26 mouse cellular contexts compared by ENCODE assay signal in genomic region chr16:40549663-40550062, GRCm38 (mm10).
"Had no signal": no experiment of that assay in that cellular context is flagged by ENCODE, and none has a peak within 500 bp of the region (broad histone marks: within the 10 kb centered on the region; RNA-seq: fewer than 3 reads in every experiment).

No protein-coding gene starts in this region.

- H3K27ac ChIP-seq: embryonic facial prominence, embryonic 10.5 days; embryonic facial prominence, embryonic 12.5 days; embryonic facial prominence, embryonic 13.5 days; embryonic facial prominence, embryonic 15.5 days; forebrain, embryonic 12.5 days; forebrain, embryonic 15.5 days; gastrocnemius, adult 2 months; heart, adult 2 months; heart, embryonic 10.5 days had no signal

- DNase-seq: cerebellum, adult 8-10 months; cerebellum, adult 9-10 months; cerebellum, adult 9-11 months; cerebellum, postnatal 10 days; cerebellum, postnatal 14 days; cerebellum, postnatal 25 days; cerebellum, postnatal 36 days; embryo, embryonic 11 days; forebrain, postnatal 0 days; gastrocnemius, adult 2 months; gastrocnemius, postnatal 14 days; gastrocnemius, postnatal 25 days; gastrocnemius, postnatal 36 days; heart, adult 11 months; heart, adult 18-20 months; heart, adult 2 months had no signal

- H3K4me1 ChIP-seq: embryonic facial prominence, embryonic 10.5 days; embryonic facial prominence, embryonic 12.5 days; embryonic facial prominence, embryonic 13.5 days; embryonic facial prominence, embryonic 15.5 days; forebrain, embryonic 12.5 days; heart, embryonic 10.5 days; heart, embryonic 12.5 days had no signal

- H3K9me3 ChIP-seq: embryonic facial prominence, embryonic 10.5 days; embryonic facial prominence, embryonic 12.5 days; embryonic facial prominence, embryonic 13.5 days; embryonic facial prominence, embryonic 15.5 days; forebrain, embryonic 12.5 days; forebrain, embryonic 15.5 days; heart, embryonic 10.5 days; heart, embryonic 12.5 days had no signal

- H3K27me3 ChIP-seq: embryonic facial prominence, embryonic 12.5 days; embryonic facial prominence, embryonic 13.5 days; embryonic facial prominence, embryonic 15.5 days; forebrain, embryonic 12.5 days; forebrain, embryonic 15.5 days; heart, embryonic 12.5 days had no signal

- H3K4me3 ChIP-seq: embryonic facial prominence, embryonic 10.5 days; embryonic facial prominence, embryonic 12.5 days; embryonic facial prominence, embryonic 13.5 days; embryonic facial prominence, embryonic 15.5 days; erythroblast, embryonic 14.5 days; forebrain, embryonic 12.5 days; forebrain, embryonic 15.5 days; gastrocnemius, adult 2 months; heart, adult 2 months; heart, embryonic 10.5 days; heart, embryonic 12.5 days had no signal

- ATAC-seq: forebrain, embryonic 15.5 days; forebrain, postnatal 0 days had no signal

- H3K4me2 ChIP-seq: embryonic facial prominence, embryonic 12.5 days; embryonic facial prominence, embryonic 13.5 days; embryonic facial prominence, embryonic 15.5 days; forebrain, embryonic 12.5 days; forebrain, embryonic 15.5 days; heart, embryonic 11.5 days; heart, embryonic 12.5 days had no signal

- H3K9ac ChIP-seq: embryonic facial prominence, embryonic 12.5 days; embryonic facial prominence, embryonic 13.5 days; embryonic facial prominence, embryonic 15.5 days; forebrain, embryonic 12.5 days; forebrain, embryonic 15.5 days; forebrain, postnatal 0 days; heart, embryonic 12.5 days had no signal

- H3K36me3 ChIP-seq: embryonic facial prominence, embryonic 10.5 days; embryonic facial prominence, embryonic 12.5 days; embryonic facial prominence, embryonic 13.5 days; embryonic facial prominence, embryonic 15.5 days; forebrain, embryonic 12.5 days; forebrain, embryonic 15.5 days; heart, embryonic 10.5 days; heart, embryonic 12.5 days had no signal
